Mouse (Mus musculus) forebrain, postnatal 0 days (tissue): ENCODE results near the gene Tagln2. TPM values are rescaled to one million over a fixed set of nuclear protein-coding genes. Genes with fewer than 3 reads are reported as not detected.

Experiments used
- ATAC-seq: fragments of 200-750 bp; cut with Nextera tagmentation; 2 replicates; pipeline ENCODE4 v1.8.0; 2017; ENCODE audit warnings: mild to moderate bottlenecking, moderate library complexity
- DNase-seq: peaks from one replicate; pipeline ENCODE4 v3.0.0-alpha.2; 2015
- H3K27ac ChIP-seq: fragments of 300-500 bp; sonication (generic); 2 replicates; pipeline ENCODE4 v1.5.1; 2014; ENCODE audit warnings: low read depth, mild to moderate bottlenecking, antibody characterized with exemption, low read length, moderate library complexity, mixed read lengths
- H3K27me3 ChIP-seq: fragments of 300-500 bp; sonication (generic); 2 replicates; pipeline ENCODE4 v1.6.1; 2014; ENCODE audit warnings: mild to moderate bottlenecking, low read length, mixed read lengths; ENCODE audit not compliant: insufficient read depth
- H3K36me3 ChIP-seq: fragments of 300-500 bp; sonication (generic); 2 replicates; pipeline ENCODE4 v1.6.1; 2014; ENCODE audit warnings: mild to moderate bottlenecking, moderate library complexity; ENCODE audit not compliant: insufficient read depth
- H3K4me1 ChIP-seq: fragments of 300-500 bp; sonication (generic); 2 replicates; pipeline ENCODE4 v1.6.1; 2014; ENCODE audit warnings: antibody characterized with exemption; ENCODE audit not compliant: insufficient read depth
- H3K4me2 ChIP-seq: fragments of 300-500 bp; sonication (generic); 2 replicates; pipeline ENCODE4 v1.6.1; 2014; ENCODE audit warnings: low read depth, mild to moderate bottlenecking, moderate library complexity
- H3K4me3 ChIP-seq: fragments of 300-500 bp; sonication (generic); 2 replicates; pipeline ENCODE4 v1.5.1; 2014; ENCODE audit warnings: low read depth, low read length, mixed read lengths
- H3K9ac ChIP-seq: fragments of 300-500 bp; sonication (generic); 2 replicates; pipeline ENCODE4 v1.6.1; 2014; ENCODE audit warnings: mild to moderate bottlenecking
- H3K9me3 ChIP-seq: fragments of 300-500 bp; sonication (generic); 2 replicates; pipeline ENCODE4 v1.6.1; 2016; ENCODE audit warnings: low read length
- CTCF ChIP-seq: sonication (generic); IDR thresholded peaks from 2 replicates; pipeline ENCODE4 v1.5.1; 2016; ENCODE audit warnings: antibody characterized with exemption, control low read depth, low read depth
- WGBS: fragments of 180-500 bp; shearing (Covaris S2); extraction: QIAGEN DNeasy Blood & Tissue Kit; methylation state at CpG from one replicate; pipeline ENCODE4 v1.1.7; 2014; 5-methylcytosine and 5-hydroxymethylcytosine counted together
- polyA plus RNA-seq: library from polyadenylated mRNA; unstranded; fragments of >200 nt; fragmentation: Nextera tagmentation; extraction: Ambion mirVana; gene quantifications from 2 replicates; pipeline ENCODE4 v1.2.1, GENCODE M21; 2015
- total RNA-seq: library from RNA; depleted of rRNA; stranded (reverse); fragments of >200 nt; gene quantifications from 2 replicates; pipeline ENCODE4 v1.2.3, GENCODE M21; 2014

The Tagln2 gene
- total and polyA plus RNA-seq, 2 experiments from 2014 or later: 33.8 to 48.5 TPM

DNA sequence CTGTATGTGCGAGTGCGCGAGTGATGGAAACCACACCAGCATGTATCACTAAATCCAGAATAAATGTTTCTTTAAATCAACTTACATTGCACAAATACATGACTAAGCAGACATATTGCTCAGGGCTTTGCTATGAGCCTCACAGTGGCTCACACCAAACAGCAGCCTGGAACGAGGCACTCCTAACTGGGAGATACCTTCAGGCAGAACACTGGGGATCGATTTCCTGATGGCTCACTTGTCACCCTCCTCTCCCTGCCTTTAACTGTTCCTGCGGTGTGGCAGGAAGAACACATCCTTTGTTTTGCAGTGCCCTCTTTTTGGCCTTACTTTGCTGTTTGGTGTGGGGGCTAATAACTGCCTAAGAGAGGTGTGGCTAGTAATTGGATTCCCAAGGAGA, 19.8 kb downstream of the Tagln2 start:
- Histone ChIP-seq H3K27me3 (no peaks in the 10 kb centered on the region), H3K4me2 (no peak overlapping the region), H3K9me3 (no peaks in the 10 kb centered on the region), H3K36me3 (no peaks in the 10 kb centered on the region), H3K27ac (no peak overlapping the region), H3K9ac (no peak overlapping the region), H3K4me1 (no peaks in the 10 kb centered on the region; the same call in 1 of the 2 replicates), H3K4me3 (no peak overlapping the region)
- WGBS: 71% methylated on average over 6 of the region's 6 CpGs
- ATAC-seq: no peak
- no peak for DNase-seq
- no peak for TF ChIP-seq CTCF

DNA sequence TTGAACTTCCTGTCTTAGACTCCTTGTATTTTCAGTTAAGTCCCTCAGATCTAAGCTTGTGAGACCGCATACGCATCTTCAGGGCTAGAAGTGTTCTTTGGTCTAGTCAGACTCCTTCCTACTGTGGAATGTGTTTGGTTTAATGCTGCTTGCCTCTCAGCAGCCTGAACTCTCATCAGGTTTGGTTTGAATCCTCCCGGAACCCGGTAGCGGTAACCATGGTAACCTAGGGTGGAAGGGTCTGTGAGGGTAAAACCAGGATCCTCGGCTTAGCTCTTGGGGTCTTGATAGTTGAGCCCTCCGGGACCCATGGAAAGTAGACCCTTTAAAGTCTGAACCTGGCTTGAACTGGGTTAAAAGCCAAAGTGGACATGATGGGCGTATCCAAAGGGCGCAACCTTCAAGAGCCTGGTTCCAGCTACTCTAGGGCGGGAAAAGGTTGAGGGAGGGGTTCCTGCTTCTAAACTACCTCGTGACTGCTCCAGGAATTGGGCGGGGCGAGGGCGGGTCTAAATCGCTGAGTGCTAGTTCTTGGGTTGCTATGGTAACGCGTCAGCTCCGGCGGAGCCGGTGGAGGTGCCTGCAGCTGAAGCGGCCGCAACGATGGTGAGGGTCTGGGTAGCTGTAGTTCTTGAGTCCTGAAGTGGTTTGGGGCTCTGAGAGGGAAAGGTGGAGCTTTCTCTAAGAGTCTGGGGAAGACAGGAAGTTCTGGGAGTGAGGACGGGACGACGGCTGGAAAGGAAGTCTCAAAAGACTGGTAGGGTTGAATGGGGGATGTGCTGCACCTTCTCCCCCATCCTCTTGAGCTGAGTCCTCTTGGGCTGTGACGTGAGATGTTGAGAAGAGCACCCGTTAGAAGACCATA, 21.0 kb downstream of the Tagln2 start, which contains the start of gene Cfap45:
TSS of gene Cfap45 (plus strand) at position 226 of the 865 bp plus-strand sequence.
- no peak for TF ChIP-seq CTCF
- Histone ChIP-seq H3K27me3 (no peaks in the 10 kb centered on the region), H3K36me3 (no peaks in the 10 kb centered on the region), H3K4me3 (peak within 1 kb of the TSS; percentile 39), H3K9ac (peak within 1 kb of the TSS; percentile 35; the same call in 1 of the 2 replicates), H3K4me2 (peak within 1 kb of the TSS; percentile 56), H3K27ac (no peak within 1 kb of the TSS), H3K4me1 (no peaks in the 10 kb centered on the region; the same call in 1 of the 2 replicates), H3K9me3 (no peaks in the 10 kb centered on the region)
- 3% methylated on average over 28 of the region's 28 CpGs for WGBS
- ATAC-seq (peak; percentile 94), DNase-seq (peak; percentile 92)

GRCm38 (mm10) chr1:172522524-172522923, 22.7 kb downstream of the Tagln2 start:
- Histone ChIP-seq H3K27me3 (no peaks in the 10 kb centered on the region), H3K27ac (no peak overlapping the region), H3K9me3 (no peaks in the 10 kb centered on the region), H3K4me1 (no peaks in the 10 kb centered on the region; the same call in 1 of the 2 replicates), H3K9ac (no peak overlapping the region), H3K4me2 (no peak overlapping the region), H3K4me3 (no peak overlapping the region), H3K36me3 (no peaks in the 10 kb centered on the region)
- WGBS: 71% methylated on average over 7 of the region's 7 CpGs
- no peak for ATAC-seq
- TF ChIP-seq CTCF: no peak
- no peak for DNase-seq

- no peak for DNase-seq
- H3K27me3 ChIP-seq: no peaks in the 10 kb centered on the region
- 63% methylated on average over 12 of the region's 12 CpGs for WGBS
- TF ChIP-seq CTCF: no peak
- no peaks in the 10 kb centered on the region for H3K9me3 ChIP-seq
- H3K4me1 ChIP-seq: no peaks in the 10 kb centered on the region; the same call in 1 of the 2 replicates
- no peak for ATAC-seq
- no peaks in the 10 kb centered on the region for H3K36me3 ChIP-seq
- no peak overlapping the region for H3K4me2 ChIP-seq
- H3K4me3 ChIP-seq: no peak overlapping the region
- H3K9ac ChIP-seq: no peak overlapping the region
- no peak overlapping the region for H3K27ac ChIP-seq
Measured at GRCm38 (mm10) chr1:172523699-172524101, 23.9 kb downstream of the Tagln2 start.

GRCm38 (mm10) chr1:172525027-172525764, 25.3 kb downstream of the Tagln2 start:
- TF ChIP-seq CTCF: peak; percentile 13; the same call in 1 of the 2 replicates
- no peak for ATAC-seq
- Histone ChIP-seq H3K27ac (no peak overlapping the region), H3K4me2 (no peak overlapping the region), H3K4me1 (no peaks in the 10 kb centered on the region; the same call in 1 of the 2 replicates), H3K9me3 (no peaks in the 10 kb centered on the region), H3K27me3 (no peaks in the 10 kb centered on the region), H3K9ac (no peak overlapping the region), H3K36me3 (no peaks in the 10 kb centered on the region), H3K4me3 (no peak overlapping the region)
- DNase-seq: no peak
- WGBS: 50% methylated on average over 15 of the region's 15 CpGs

- H3K27me3 ChIP-seq: no peaks in the 10 kb centered on the region
- H3K9me3 ChIP-seq: no peaks in the 10 kb centered on the region
- H3K4me1 ChIP-seq: no peaks in the 10 kb centered on the region; the same call in 1 of the 2 replicates
- TF ChIP-seq CTCF: no peak
- DNase-seq (no peak), ATAC-seq (no peak)
- H3K4me2 ChIP-seq: no peak overlapping the region
- H3K36me3 ChIP-seq: no peaks in the 10 kb centered on the region
- no peak overlapping the region for H3K9ac ChIP-seq
- 69% methylated on average over 7 of the region's 7 CpGs for WGBS
- no peak overlapping the region; the same call in 1 of the 2 replicates for H3K27ac ChIP-seq
- H3K4me3 ChIP-seq: no peak overlapping the region
Measured at GRCm38 (mm10) chr1:172525971-172526370, 26.1 kb downstream of the Tagln2 start.
